Mouse (Mus musculus): ENCODE results near the gene Ccdc184. TPM values are rescaled to one million over a fixed set of nuclear protein-coding genes. Genes with fewer than 3 reads are reported as not detected.

Gene Ccdc184
- polyA plus RNA-seq, 1 experiment: 1.2 TPM

GRCm38 (mm10) chr15:98173821-98174220 is 6.9 kb downstream of the Ccdc184 start:
- WGBS: 32% methylated on average over 8 of the region's 8 CpGs
- Histone ChIP-seq H3K4me1 (ENCODE audit: control insufficient read depth, insufficient read depth, low read length) (no peaks in the 10 kb centered on the region), H3K4me3 (replicated peaks; ENCODE audit: control insufficient read depth, low read depth, low read length) (no peak overlapping the region), H3K27ac (ENCODE audit: control insufficient read depth, insufficient read depth, low read depth, low read length, poor library complexity) (no peak overlapping the region)
- TF ChIP-seq POLR2A (IDR thresholded peaks at IDR 0.05; ENCODE audit: borderline replicate concordance, control insufficient read depth, low read depth, low read length) (no peak), CTCF (IDR thresholded peaks at IDR 0.05; ENCODE audit: control insufficient read depth, insufficient read depth, low read length) (no peak)

- Histone ChIP-seq H3K27ac (ENCODE audit: control insufficient read depth, insufficient read depth, low read depth, low read length, poor library complexity) (no peak overlapping the region), H3K4me3 (replicated peaks; ENCODE audit: control insufficient read depth, low read depth, low read length) (no peak overlapping the region), H3K4me1 (ENCODE audit: control insufficient read depth, insufficient read depth, low read length) (no peaks in the 10 kb centered on the region)
- WGBS: 65% methylated on average over 3 of the region's 3 CpGs
- no peak for TF ChIP-seq POLR2A (IDR thresholded peaks at IDR 0.05; ENCODE audit: borderline replicate concordance, control insufficient read depth, low read depth, low read length)
- TF ChIP-seq CTCF (IDR thresholded peaks at IDR 0.05; ENCODE audit: control insufficient read depth, insufficient read depth, low read length): no peak
These were observed 10.4 kb downstream of the Ccdc184 start for GRCm38 (mm10) chr15:98177320-98177719.

- Histone ChIP-seq H3K27ac (ENCODE audit: control insufficient read depth, insufficient read depth, low read depth, low read length, poor library complexity) (no peak overlapping the region), H3K4me3 (replicated peaks; ENCODE audit: control insufficient read depth, low read depth, low read length) (no peak overlapping the region), H3K4me1 (ENCODE audit: control insufficient read depth, insufficient read depth, low read length) (no peaks in the 10 kb centered on the region)
- 12% methylated on average over 26 of the region's 26 CpGs for WGBS
- no peak for TF ChIP-seq CTCF (IDR thresholded peaks at IDR 0.05; ENCODE audit: control insufficient read depth, insufficient read depth, low read length)
- TF ChIP-seq POLR2A (IDR thresholded peaks at IDR 0.05; ENCODE audit: borderline replicate concordance, control insufficient read depth, low read depth, low read length): no peak
These were observed 13.7 kb downstream of the Ccdc184 start for GRCm38 (mm10) chr15:98180567-98181131.

GRCm38 (mm10) chr15:98181132-98181711 is 14.3 kb downstream of the Ccdc184 start:
- TF ChIP-seq CTCF (IDR thresholded peaks at IDR 0.05; ENCODE audit: control insufficient read depth, insufficient read depth, low read length): peak; percentile 67
- no peak for TF ChIP-seq POLR2A (IDR thresholded peaks at IDR 0.05; ENCODE audit: borderline replicate concordance, control insufficient read depth, low read depth, low read length)
- Histone ChIP-seq H3K4me1 (ENCODE audit: control insufficient read depth, insufficient read depth, low read length) (no peaks in the 10 kb centered on the region), H3K4me3 (replicated peaks; ENCODE audit: control insufficient read depth, low read depth, low read length) (peak overlapping the region; percentile 55), H3K27ac (ENCODE audit: control insufficient read depth, insufficient read depth, low read depth, low read length, poor library complexity) (no peak overlapping the region)
- WGBS: under 1% methylated on average over 30 of the region's 30 CpGs

GRCm38 (mm10) chr15:98181856-98182570 is 15.1 kb downstream of the Ccdc184 start:
- H3K4me3 ChIP-seq (replicated peaks; ENCODE audit: control insufficient read depth, low read depth, low read length): no peak overlapping the region
- 74% methylated on average over 12 of the region's 12 CpGs for WGBS
- TF ChIP-seq CTCF (IDR thresholded peaks at IDR 0.05; ENCODE audit: control insufficient read depth, insufficient read depth, low read length): no peak
- no peak for TF ChIP-seq POLR2A (IDR thresholded peaks at IDR 0.05; ENCODE audit: borderline replicate concordance, control insufficient read depth, low read depth, low read length)
- H3K27ac ChIP-seq (ENCODE audit: control insufficient read depth, insufficient read depth, low read depth, low read length, poor library complexity): no peak overlapping the region
- no peaks in the 10 kb centered on the region for H3K4me1 ChIP-seq (ENCODE audit: control insufficient read depth, insufficient read depth, low read length)

- Histone ChIP-seq H3K4me3 (replicated peaks; ENCODE audit: control insufficient read depth, low read depth, low read length) (no peak overlapping the region), H3K27ac (ENCODE audit: control insufficient read depth, insufficient read depth, low read depth, low read length, poor library complexity) (no peak overlapping the region), H3K4me1 (ENCODE audit: control insufficient read depth, insufficient read depth, low read length) (no peaks in the 10 kb centered on the region)
- 46% methylated on average over 4 of the region's 4 CpGs for WGBS
- TF ChIP-seq CTCF (IDR thresholded peaks at IDR 0.05; ENCODE audit: control insufficient read depth, insufficient read depth, low read length) (no peak), POLR2A (IDR thresholded peaks at IDR 0.05; ENCODE audit: borderline replicate concordance, control insufficient read depth, low read depth, low read length) (no peak)
These were observed 17.5 kb downstream of the Ccdc184 start for GRCm38 (mm10) chr15:98184456-98184855.

GRCm38 (mm10) chr15:98195442-98195841 is 28.5 kb downstream of the Ccdc184 start, which contains the start of gene Olfr288:
Gene Olfr288 (minus strand): TSS chr15:98195542.
- TF ChIP-seq POLR2A (IDR thresholded peaks at IDR 0.05; ENCODE audit: borderline replicate concordance, control insufficient read depth, low read depth, low read length) (no peak), CTCF (IDR thresholded peaks at IDR 0.05; ENCODE audit: control insufficient read depth, insufficient read depth, low read length) (no peak)
- H3K27ac ChIP-seq (ENCODE audit: control insufficient read depth, insufficient read depth, low read depth, low read length, poor library complexity): no peak within 1 kb of the TSS
- H3K4me1 ChIP-seq (ENCODE audit: control insufficient read depth, insufficient read depth, low read length): no peaks in the 10 kb centered on the region; the same call in 1 of the 2 replicates
- 69% methylated on average over 3 of the region's 3 CpGs for WGBS
- no peak within 1 kb of the TSS for H3K4me3 ChIP-seq (replicated peaks; ENCODE audit: control insufficient read depth, low read depth, low read length)

- H3K4me3 ChIP-seq (replicated peaks; ENCODE audit: control insufficient read depth, low read depth, low read length): no peak overlapping the region
- TF ChIP-seq POLR2A (IDR thresholded peaks at IDR 0.05; ENCODE audit: borderline replicate concordance, control insufficient read depth, low read depth, low read length): no peak
- no peak for TF ChIP-seq CTCF (IDR thresholded peaks at IDR 0.05; ENCODE audit: control insufficient read depth, insufficient read depth, low read length)
These were observed 42.7 kb downstream of the Ccdc184 start for GRCm38 (mm10) chr15:98209676-98210075.

More at GRCm38 (mm10) chr15:98209676-98210075, 42.7 kb downstream of the Ccdc184 start:
- Histone ChIP-seq H3K27ac (ENCODE audit: control insufficient read depth, insufficient read depth, low read depth, low read length, poor library complexity) (no peak overlapping the region), H3K4me1 (ENCODE audit: control insufficient read depth, insufficient read depth, low read length) (no peaks in the 10 kb centered on the region; the same call in 1 of the 2 replicates)
- 62% methylated on average over 7 of the region's 7 CpGs for WGBS
